Mouse (Mus musculus) neural tube, embryonic 14.5 days (tissue): ENCODE measurements around the gene Arhgap20. TPM values are rescaled to one million over a fixed set of nuclear protein-coding genes. Genes with fewer than 3 reads are reported as not detected.

ENCODE experiments used
- ATAC-seq: fragments of 200-750 bp; cut with Nextera tagmentation; 2 replicates; pipeline ENCODE4 v1.8.0; 2017; ENCODE audit warnings: low read depth, mild to moderate bottlenecking, moderate TSS enrichment, moderate library complexity
- H3K27ac ChIP-seq: fragments of 300-500 bp; sonication (generic); 2 replicates; pipeline ENCODE4 v1.5.1; 2014; ENCODE audit warnings: low read depth, mild to moderate bottlenecking, control low read depth, low read length, moderate library complexity, mixed read lengths
- H3K27me3 ChIP-seq: fragments of 300-500 bp; sonication (generic); 2 replicates; pipeline ENCODE4 v1.6.1; 2014; ENCODE audit warnings: low read length; ENCODE audit not compliant: control insufficient read depth, insufficient read depth
- H3K36me3 ChIP-seq: fragments of 300-500 bp; sonication (generic); 2 replicates; pipeline ENCODE4 v1.6.1; 2014; ENCODE audit warnings: low read length, mixed read lengths; ENCODE audit not compliant: control insufficient read depth, insufficient read depth
- H3K4me1 ChIP-seq: fragments of 300-500 bp; sonication (generic); 2 replicates; pipeline ENCODE4 v1.6.1; 2014; ENCODE audit warnings: low read length; ENCODE audit not compliant: control insufficient read depth, insufficient read depth
- H3K4me2 ChIP-seq: fragments of 300-500 bp; sonication (generic); 2 replicates; pipeline ENCODE4 v1.6.1; 2014; ENCODE audit warnings: mild to moderate bottlenecking, low read depth, low read length, control low read depth
- H3K4me3 ChIP-seq: fragments of 300-500 bp; sonication (generic); 2 replicates; pipeline ENCODE4 v1.5.1; 2014; ENCODE audit warnings: low read depth, low read length, control low read depth, mixed read lengths
- H3K9ac ChIP-seq: fragments of 300-500 bp; sonication (generic); replicated peaks from 2 replicates; pipeline ENCODE4 v1.6.1; 2014; ENCODE audit warnings: low read depth, mild to moderate bottlenecking, control low read depth, low read length, mixed read lengths
- H3K9me3 ChIP-seq: fragments of 300-500 bp; sonication (generic); 2 replicates; pipeline ENCODE4 v1.6.1; 2016; ENCODE audit warnings: low read length; ENCODE audit not compliant: control insufficient read depth
- WGBS: fragments of 180-500 bp; shearing (Covaris S2); extraction: QIAGEN DNeasy Blood & Tissue Kit; methylation state at CpG from one replicate; pipeline ENCODE4 v1.1.7; 2014; 5-methylcytosine and 5-hydroxymethylcytosine counted together
- polyA plus RNA-seq: library from polyadenylated mRNA; unstranded; fragments of >200 nt; fragmentation: Nextera tagmentation; extraction: Ambion mirVana; gene quantifications from 2 replicates; pipeline ENCODE4 v1.2.1, GENCODE M21; 2014

Arhgap20 gene
- polyA plus RNA-seq, 1 experiment from 2014 or later, result 49.6 TPM

DNA sequence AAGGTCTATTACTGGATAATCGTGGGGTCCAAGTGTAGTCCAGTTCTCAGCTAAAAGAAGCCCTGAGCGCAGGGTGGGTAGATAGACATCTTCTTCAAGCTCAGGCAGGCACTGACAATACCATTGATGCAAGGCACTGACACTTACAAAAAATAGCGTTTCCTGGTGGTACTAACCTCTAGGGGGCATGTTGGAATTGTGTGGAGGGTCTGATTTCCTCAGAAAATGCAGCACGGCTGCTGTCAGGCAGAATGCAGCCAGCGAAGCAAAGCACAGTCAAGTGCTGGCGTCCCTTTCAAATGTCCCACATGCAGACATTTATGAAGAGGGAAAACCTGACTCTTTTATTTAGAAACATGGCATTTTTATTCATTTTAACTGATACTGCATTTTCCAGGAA is 22.2 kb downstream of the Arhgap20 start:
- no peak overlapping the region for H3K9ac ChIP-seq
- WGBS, result 37% methylated on average over 6 of the region's 6 CpGs

DNA sequence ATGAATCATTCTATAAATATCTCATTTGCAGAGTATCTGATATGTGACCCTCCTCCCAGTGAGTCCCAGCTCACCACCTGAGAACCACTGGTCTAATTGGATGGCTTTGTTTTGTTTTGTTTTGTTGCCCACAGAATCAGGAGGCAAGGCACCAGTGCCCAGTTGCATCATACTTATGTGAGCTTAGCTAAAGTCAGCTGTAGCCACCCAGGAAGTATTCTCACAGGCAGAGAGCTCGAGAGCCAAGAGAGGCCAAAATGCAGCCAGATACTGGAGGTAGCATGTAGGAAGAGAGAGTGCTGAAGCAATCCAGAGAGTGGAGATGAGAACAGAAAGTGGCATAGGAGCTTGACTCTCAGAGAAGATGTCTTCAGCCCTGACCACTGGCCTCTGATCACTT is 23.3 kb downstream of the Arhgap20 start:
- no peak overlapping the region for H3K4me2 ChIP-seq
- H3K9ac ChIP-seq, result no peak overlapping the region
- no peaks in the 10 kb centered on the region for H3K36me3 ChIP-seq
- H3K9me3 ChIP-seq, result no peaks in the 10 kb centered on the region
- H3K4me3 ChIP-seq, result no peak overlapping the region
- no peak for ATAC-seq
- 89% methylated on average over 1 of the region's 1 CpGs for whole genome bisulfite sequencing
- no peaks in the 10 kb centered on the region for H3K27me3 ChIP-seq
- no peaks in the 10 kb centered on the region for H3K4me1 ChIP-seq
- H3K27ac ChIP-seq, result no peak overlapping the region

More for the DNA sequence above, 22.2 kb downstream of the Arhgap20 start:
- ATAC-seq, result no peak
- H3K36me3 ChIP-seq, result no peaks in the 10 kb centered on the region
- H3K9me3 ChIP-seq, result no peaks in the 10 kb centered on the region
- no peak overlapping the region for H3K4me3 ChIP-seq
- H3K27me3 ChIP-seq, result no peaks in the 10 kb centered on the region
- no peak overlapping the region for H3K4me2 ChIP-seq
- H3K27ac ChIP-seq, result no peak overlapping the region
- 0 out of 2 replicates have a peak, but pooled peaks cover 4% of the 10 kb centered on the region for H3K4me1 ChIP-seq

DNA sequence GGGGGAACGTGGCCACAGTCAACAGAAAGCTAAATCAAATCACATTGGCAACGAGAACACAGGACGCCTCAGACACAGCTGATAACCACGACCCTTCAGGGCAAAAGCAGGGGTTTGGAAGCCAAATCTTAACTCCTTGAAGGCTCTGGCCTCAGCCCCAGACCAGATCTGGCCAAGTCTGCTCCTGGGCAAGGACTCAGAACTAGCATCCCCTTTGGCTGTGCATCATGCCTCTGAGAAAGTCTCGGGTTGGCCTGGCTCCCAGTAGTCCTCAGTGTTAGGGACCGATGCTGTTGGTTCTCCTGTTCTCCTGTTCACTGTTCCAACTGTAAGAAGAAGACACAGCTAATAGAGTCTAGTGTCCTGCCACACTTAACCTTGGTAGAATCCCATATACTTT is 30.1 kb downstream of the Arhgap20 start:
- no peaks in the 10 kb centered on the region for H3K9me3 ChIP-seq
- no peaks in the 10 kb centered on the region for H3K36me3 ChIP-seq
- no peak overlapping the region for H3K27ac ChIP-seq
- no peak for ATAC-seq
- no peaks in the 10 kb centered on the region for H3K27me3 ChIP-seq
- H3K4me2 ChIP-seq, result no peak overlapping the region
- H3K4me1 ChIP-seq, result no peaks in the 10 kb centered on the region
- 61% methylated on average over 6 of the region's 6 CpGs for WGBS
- H3K9ac ChIP-seq, result no peak overlapping the region
- no peak overlapping the region for H3K4me3 ChIP-seq

DNA sequence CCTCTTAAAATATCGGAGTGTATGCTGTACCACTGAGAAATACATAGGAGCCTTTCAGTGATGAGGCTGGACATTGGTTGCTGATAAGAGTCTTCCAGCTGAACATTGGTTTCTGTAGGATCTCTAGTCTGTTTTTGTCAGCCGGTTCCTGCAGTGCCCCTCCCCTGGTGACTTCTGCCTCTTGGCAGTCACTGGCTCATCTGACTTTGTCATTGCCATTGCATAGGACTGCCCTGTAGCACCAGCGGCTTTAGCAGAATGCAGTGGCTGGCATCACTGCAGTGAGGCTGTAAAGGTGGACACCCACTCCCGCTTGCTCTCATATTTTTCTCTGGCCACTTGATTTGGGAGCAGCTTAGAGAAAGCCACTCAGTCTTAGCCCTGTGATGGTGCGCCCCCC is 33.1 kb downstream of the Arhgap20 start:
- Histone ChIP-seq H3K36me3 (no peaks in the 10 kb centered on the region), H3K9me3 (no peaks in the 10 kb centered on the region), H3K4me2 (no peak overlapping the region), H3K4me1 (no peaks in the 10 kb centered on the region), H3K4me3 (no peak overlapping the region), H3K27ac (no peak overlapping the region), H3K27me3 (no peaks in the 10 kb centered on the region), H3K9ac (no peak overlapping the region)
- WGBS, result 88% methylated on average over 5 of the region's 5 CpGs
- ATAC-seq, result no peak

DNA sequence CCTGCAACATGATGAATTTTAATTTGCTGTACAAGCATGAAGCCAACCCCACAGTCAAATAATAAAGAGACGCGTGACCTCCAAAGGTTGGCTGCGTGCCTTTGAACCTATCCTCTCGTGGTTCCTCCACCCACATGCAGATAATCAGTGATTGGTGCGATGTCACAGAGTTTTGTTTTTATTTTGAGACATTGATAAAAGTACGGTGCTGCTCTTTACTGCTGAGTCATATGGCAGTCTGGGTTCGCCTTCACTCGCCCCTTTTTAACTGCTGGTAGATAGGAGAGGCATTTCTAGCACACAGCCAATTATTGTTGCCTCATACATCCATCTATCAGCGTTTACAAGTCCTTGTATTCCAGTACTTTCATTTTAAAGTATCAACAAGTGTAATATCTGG is 34.0 kb downstream of the Arhgap20 start:
- H3K4me2 ChIP-seq, result no peak overlapping the region
- no peak for ATAC-seq
- 89% methylated on average over 9 of the region's 9 CpGs for WGBS
- no peaks in the 10 kb centered on the region for H3K36me3 ChIP-seq
- H3K27me3 ChIP-seq, result no peaks in the 10 kb centered on the region
- H3K4me3 ChIP-seq, result no peak overlapping the region
- no peaks in the 10 kb centered on the region for H3K9me3 ChIP-seq
- H3K27ac ChIP-seq, result no peak overlapping the region
- H3K9ac ChIP-seq, result no peak overlapping the region
- no peaks in the 10 kb centered on the region for H3K4me1 ChIP-seq

DNA sequence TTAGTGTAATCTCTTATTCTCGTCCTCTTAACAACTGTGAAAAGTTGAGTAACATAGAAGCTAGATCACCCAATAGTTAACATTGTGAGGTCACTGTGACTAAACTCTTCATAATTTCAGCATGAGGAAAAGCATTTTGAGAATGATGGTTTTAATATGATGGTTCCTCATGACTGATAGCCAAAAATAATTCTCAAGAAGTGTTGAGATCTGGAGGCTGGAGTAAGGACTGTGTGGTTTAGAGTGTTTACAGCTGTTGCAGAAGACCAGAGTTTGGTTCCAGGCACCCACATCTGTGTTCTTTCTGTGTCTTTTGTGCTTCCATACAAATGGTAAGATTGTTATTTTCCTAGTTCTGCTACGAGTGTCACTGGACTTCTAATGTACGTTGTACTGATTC is 42.1 kb downstream of the Arhgap20 start:
- Histone ChIP-seq H3K27me3 (no peaks in the 10 kb centered on the region), H3K4me1 (no peaks in the 10 kb centered on the region), H3K4me3 (no peak overlapping the region), H3K9me3 (no peaks in the 10 kb centered on the region), H3K4me2 (no peak overlapping the region), H3K27ac (no peak overlapping the region), H3K9ac (no peak overlapping the region), H3K36me3 (no peaks in the 10 kb centered on the region)
- ATAC-seq, result no peak
- WGBS, result 88% methylated on average over 3 of the region's 3 CpGs

DNA sequence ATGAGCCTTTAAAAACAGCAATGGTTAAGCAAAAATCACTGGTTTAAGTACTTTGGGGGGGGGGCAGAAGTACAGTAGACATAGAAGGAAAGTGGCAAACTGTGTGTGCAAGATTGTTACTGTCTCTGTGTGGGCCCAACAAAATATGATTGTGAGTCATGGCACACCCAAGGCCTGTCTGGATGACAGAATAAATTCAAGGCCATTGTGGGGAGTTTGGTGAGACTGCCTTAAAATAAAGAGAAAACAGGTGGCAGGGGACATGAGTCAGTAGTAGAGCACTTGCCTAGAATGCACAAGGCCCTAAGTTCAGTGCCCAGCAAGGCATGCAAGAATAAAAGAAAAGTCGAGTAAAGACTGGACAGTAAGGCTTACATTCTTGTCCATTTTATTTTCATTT is 47.8 kb downstream of the Arhgap20 start:
- Histone ChIP-seq H3K4me3 (no peak overlapping the region), H3K9ac (no peak overlapping the region), H3K4me1 (no peaks in the 10 kb centered on the region)

DNA sequence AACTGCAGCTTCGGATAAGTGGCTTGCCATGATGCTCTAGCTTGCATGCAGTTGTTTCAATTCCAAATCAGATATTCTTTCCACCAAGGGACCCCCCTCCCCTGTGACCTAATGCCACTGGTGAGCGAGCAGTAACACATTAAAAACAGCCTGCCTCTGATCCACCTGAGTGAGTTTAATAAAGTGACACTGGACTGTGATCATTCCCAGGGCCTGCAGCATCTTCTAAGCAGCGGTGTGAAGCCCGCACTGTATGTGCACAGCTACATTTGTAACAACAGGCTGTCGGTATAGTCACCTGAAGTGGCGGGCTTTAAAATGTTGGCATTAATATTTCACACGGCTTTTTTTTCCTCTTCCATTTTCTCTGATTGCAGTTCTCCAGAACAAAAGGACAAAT is 59.4 kb downstream of the Arhgap20 start:
- Histone ChIP-seq H3K4me3 (no peak overlapping the region), H3K9ac (no peak overlapping the region), H3K27ac (no peak overlapping the region), H3K4me1 (no peaks in the 10 kb centered on the region), H3K27me3 (no peaks in the 10 kb centered on the region), H3K9me3 (no peaks in the 10 kb centered on the region), H3K4me2 (no peak overlapping the region), H3K36me3 (no peaks in the 10 kb centered on the region)
- no peak for ATAC-seq
- WGBS, result 85% methylated on average over 7 of the region's 7 CpGs

More for the DNA sequence above, 47.8 kb downstream of the Arhgap20 start:
- Histone ChIP-seq H3K9me3 (no peaks in the 10 kb centered on the region), H3K27ac (no peak overlapping the region), H3K4me2 (no peak overlapping the region), H3K36me3 (no peaks in the 10 kb centered on the region), H3K27me3 (no peaks in the 10 kb centered on the region)
- ATAC-seq, result no peak
- 79% methylated on average over 1 of the region's 1 CpGs for WGBS

DNA sequence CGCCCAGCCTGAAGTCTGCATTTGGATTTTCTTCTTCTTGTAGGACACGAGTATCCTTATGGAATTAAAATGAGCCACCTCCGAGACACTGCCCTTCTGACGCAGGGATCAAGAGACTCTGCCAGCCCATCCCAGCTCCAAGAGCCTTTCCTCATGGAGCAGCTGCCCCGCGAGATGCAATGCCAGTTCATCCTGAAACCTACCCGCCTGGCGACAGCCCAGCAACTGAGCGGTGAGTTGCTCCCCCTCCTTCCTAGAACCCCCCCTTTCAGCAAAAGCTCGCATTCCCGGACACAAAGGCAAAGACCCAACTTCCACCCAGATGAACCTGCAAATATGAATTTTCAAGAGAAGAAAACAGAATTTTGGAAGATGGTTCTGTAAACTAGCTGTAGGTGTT is 66.5 kb downstream of the Arhgap20 start:
- Histone ChIP-seq H3K9me3 (no peaks in the 10 kb centered on the region), H3K27me3 (no peaks in the 10 kb centered on the region), H3K4me2 (no peak overlapping the region), H3K4me3 (no peak overlapping the region), H3K4me1 (no peaks in the 10 kb centered on the region), H3K9ac (no peak overlapping the region), H3K27ac (no peak overlapping the region), H3K36me3 (peaks cover 4% of the 10 kb centered on the region; the same call in 1 of the 2 replicates)
- no peak for ATAC-seq
- WGBS, result 70% methylated on average over 11 of the region's 11 CpGs

DNA sequence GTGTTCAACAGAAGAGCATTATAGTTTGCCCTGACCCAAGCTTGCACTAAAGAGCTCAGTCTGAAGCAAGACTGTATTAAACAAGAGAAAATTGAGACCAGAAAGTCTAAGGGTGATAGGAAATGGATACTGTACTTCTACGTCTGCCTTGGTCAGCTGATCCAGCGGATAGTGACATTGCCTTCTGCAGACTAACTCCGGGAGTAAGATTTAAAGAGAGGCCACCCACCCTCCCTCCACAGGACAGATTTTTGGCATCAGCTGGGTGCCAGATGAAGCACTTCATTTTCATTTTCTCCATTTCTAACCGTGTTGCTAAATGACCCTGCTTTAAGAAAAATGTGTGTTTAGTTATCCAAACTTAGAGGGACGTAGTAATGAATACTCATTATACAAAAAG is 67.2 kb downstream of the Arhgap20 start:
- Histone ChIP-seq H3K27me3 (no peaks in the 10 kb centered on the region), H3K9me3 (no peaks in the 10 kb centered on the region), H3K9ac (no peak overlapping the region), H3K36me3 (peaks cover 4% of the 10 kb centered on the region; the same call in 1 of the 2 replicates), H3K27ac (no peak overlapping the region), H3K4me2 (no peak overlapping the region), H3K4me3 (no peak overlapping the region), H3K4me1 (no peaks in the 10 kb centered on the region)
- ATAC-seq, result no peak
- 69% methylated on average over 5 of the region's 5 CpGs for WGBS
